Mouse (Mus musculus) liver (tissue): ENCODE data around the gene Igfbp1.
A peak's percentile ranks its signal among the peaks of the same experiment; 100 is the strongest.
"Not testable (repeated sequence)": the region's sequence is repeated elsewhere in the genome, so short reads cannot be mapped to it uniquely, and the experiment has no call there.

Source experiments
- DNase-seq: peaks from one replicate; pipeline ENCODE4 v3.0.0-alpha.2; 2020; ENCODE audit warnings: mixed read lengths

Igfbp1 gene

GRCm38 (mm10) chr11:7198006-7198405 lies 424 bp downstream of the Igfbp1 start:
- DNase-seq, result no peak

GRCm38 (mm10) chr11:7198481-7199256 lies 1.1 kb downstream of the Igfbp1 start:
- DNase-seq, result no peak

- no peak for DNase-seq
Observed at GRCm38 (mm10) chr11:7199736-7200392, 2.3 kb downstream of the Igfbp1 start.

- no peak for DNase-seq
Observed at GRCm38 (mm10) chr11:7200393-7200783, 2.8 kb downstream of the Igfbp1 start.

- no peak for DNase-seq
Observed at GRCm38 (mm10) chr11:7202206-7202605, 4.6 kb downstream of the Igfbp1 start.

GRCm38 (mm10) chr11:7203846-7204245 lies 6.3 kb downstream of the Igfbp1 start:
- DNase-seq, result no peak

- peak; percentile 67 for DNase-seq
Observed at GRCm38 (mm10) chr11:7210343-7210742, 12.8 kb downstream of the Igfbp1 start.

- DNase-seq, result no peak
Observed at GRCm38 (mm10) chr11:7211211-7211610, 13.6 kb downstream of the Igfbp1 start.

- no peak for DNase-seq
Observed at GRCm38 (mm10) chr11:7212126-7212798, 14.7 kb downstream of the Igfbp1 start.

- DNase-seq, result no peak
Observed at GRCm38 (mm10) chr11:7213161-7213500, 15.5 kb downstream of the Igfbp1 start.

GRCm38 (mm10) chr11:7213501-7214341 lies 16.1 kb downstream of the Igfbp1 start, which contains the start of gene Igfbp3:
TSS of gene Igfbp3 (minus strand) at chr11:7213923.
- DNase-seq, result peak; percentile 35

- no peak for DNase-seq
Observed at GRCm38 (mm10) chr11:7214342-7214660, 16.7 kb downstream of the Igfbp1 start.

GRCm38 (mm10) chr11:7214761-7215160 lies 17.2 kb downstream of the Igfbp1 start:
- DNase-seq, result no peak

- peak; percentile 55 for DNase-seq
Observed at GRCm38 (mm10) chr11:7215703-7216102, 18.1 kb downstream of the Igfbp1 start.

GRCm38 (mm10) chr11:7221826-7222225 lies 24.2 kb downstream of the Igfbp1 start:
- not testable (repeated sequence) for DNase-seq

GRCm38 (mm10) chr11:7226200-7226599 lies 28.6 kb downstream of the Igfbp1 start:
- DNase-seq, result no peak

GRCm38 (mm10) chr11:7226810-7227550 lies 29.4 kb downstream of the Igfbp1 start:
- no peak for DNase-seq

GRCm38 (mm10) chr11:7228107-7228506 lies 30.5 kb downstream of the Igfbp1 start:
- no peak for DNase-seq

GRCm38 (mm10) chr11:7230000-7230399 lies 32.4 kb downstream of the Igfbp1 start:
- no peak for DNase-seq

GRCm38 (mm10) chr11:7231958-7232357 lies 34.4 kb downstream of the Igfbp1 start:
- DNase-seq, result no peak

GRCm38 (mm10) chr11:7233333-7233732 lies 35.8 kb downstream of the Igfbp1 start:
- DNase-seq, result no peak

- DNase-seq, result no peak
Observed at GRCm38 (mm10) chr11:7234436-7234835, 36.9 kb downstream of the Igfbp1 start.
